Mouse (Mus musculus): Measurements from ENCODE around the gene Gm4779. TPM values are rescaled to one million over a fixed set of nuclear protein-coding genes. Genes with fewer than 3 reads are reported as not detected.

The Gm4779 gene
- polyA plus RNA-seq, 1 experiment from 2014 or later: 0.16 TPM

GRCm38 (mm10) chrX:101741064-101741433, 53.2 kb downstream of the Gm4779 start:
- Histone ChIP-seq H3K27me3 (ENCODE audit: insufficient read depth, low read length) (no peaks in the 10 kb centered on the region), H3K27ac (ENCODE audit: low read depth) (no peak overlapping the region), H3K9me3 (ENCODE audit: low read length) (no peaks in the 10 kb centered on the region), H3K4me3 (ENCODE audit: low read depth, low read length) (no peak overlapping the region), H3K4me2 (ENCODE audit: low read depth, low read length) (no peak overlapping the region), H3K4me1 (ENCODE audit: insufficient read depth) (no peaks in the 10 kb centered on the region), H3K9ac (replicated peaks) (no peak overlapping the region), H3K36me3 (replicated peaks; ENCODE audit: insufficient read depth, low read length) (no peaks in the 10 kb centered on the region)
- ATAC-seq (no peak), DNase-seq (no peak)
- TF ChIP-seq EP300 (IDR thresholded peaks at IDR 0.05; ENCODE audit: low read depth) (no peak), CTCF (IDR thresholded peaks at IDR 0.05; ENCODE audit: low read depth) (no peak)
- WGBS (ENCODE audit: insufficient replicate concordance): 79% methylated on average over 2 of the region's 2 CpGs

GRCm38 (mm10) chrX:101740335-101741063, 53.7 kb downstream of the Gm4779 start:
- Histone ChIP-seq H3K27me3 (ENCODE audit: insufficient read depth, low read length) (no peaks in the 10 kb centered on the region), H3K36me3 (replicated peaks; ENCODE audit: insufficient read depth, low read length) (no peaks in the 10 kb centered on the region), H3K4me3 (ENCODE audit: low read depth, low read length) (no peak overlapping the region), H3K4me1 (ENCODE audit: insufficient read depth) (no peaks in the 10 kb centered on the region), H3K9ac (replicated peaks) (no peak overlapping the region), H3K9me3 (ENCODE audit: low read length) (no peaks in the 10 kb centered on the region), H3K27ac (ENCODE audit: low read depth) (no peak overlapping the region), H3K4me2 (ENCODE audit: low read depth, low read length) (no peak overlapping the region)
- 41% methylated on average over 6 of the region's 6 CpGs for WGBS (ENCODE audit: insufficient replicate concordance)
- TF ChIP-seq CTCF (IDR thresholded peaks at IDR 0.05; ENCODE audit: low read depth): no peak
- no peak for TF ChIP-seq EP300 (IDR thresholded peaks at IDR 0.05; ENCODE audit: low read depth)
- ATAC-seq (no peak), DNase-seq (no peak)

Other genes with a start within 250 kb of the Gm4779 start
- gene Ogt, start 154.4 kb downstream of the Gm4779 start, polyA plus RNA-seq (2015; fragmentation: Nextera tagmentation; extraction: Ambion mirVana): 26.7 and 27.7 TPM in 2 replicates
- gene Cxcr3, start 60.2 kb downstream of the Gm4779 start, polyA plus RNA-seq (2015; fragmentation: Nextera tagmentation; extraction: Ambion mirVana): 0.81 and 1.0 TPM in 2 replicates
- gene 8030474K03Rik, start 233 bp upstream of the Gm4779 start, polyA plus RNA-seq (2015; fragmentation: Nextera tagmentation; extraction: Ambion mirVana): 0.07 and 0.12 TPM in 2 replicates
- gene Nhsl2, start 55.0 kb upstream of the Gm4779 start, polyA plus RNA-seq (2015; fragmentation: Nextera tagmentation; extraction: Ambion mirVana): 1.1 and 1.3 TPM in 2 replicates

Measured in liver, postnatal 0 days (tissue).